Mouse (Mus musculus) G1E (cell line): ENCODE data around the gene Sphk2. TPM values are rescaled to one million over a fixed set of nuclear protein-coding genes. Genes with fewer than 3 reads are reported as not detected.
A peak's percentile ranks its signal among the peaks of the same experiment; 100 is the strongest.

Source experiments
- ATAC-seq: 2 replicates; pipeline ENCODE4 v1.8.0; 2016; ENCODE audit warnings: mild to moderate bottlenecking; ENCODE audit not compliant: insufficient number of reproducible peaks, poor library complexity, low FRiP score, severe bottlenecking; ENCODE audit errors: extremely low read depth
- DNase-seq: peaks from one replicate; pipeline ENCODE4 v3.0.0; 2012; ENCODE audit warnings: low spot score
- H3K27me3 ChIP-seq: 2 replicates; pipeline ENCODE4 v1.6.1; 2012; ENCODE audit warnings: mild to moderate bottlenecking, low read length, inconsistent platforms; ENCODE audit not compliant: insufficient read depth
- H3K36me3 ChIP-seq: replicated peaks from 2 replicates; pipeline ENCODE3; 2012; ENCODE audit warnings: mild to moderate bottlenecking, inconsistent platforms
- H3K4me1 ChIP-seq: 2 replicates; pipeline ENCODE4 v1.6.1; 2012; ENCODE audit warnings: low read depth, low read length, inconsistent platforms, mixed read lengths; ENCODE audit not compliant: insufficient read depth
- H3K4me3 ChIP-seq: 2 replicates; pipeline ENCODE4 v1.5.1; 2012; ENCODE audit warnings: low read depth, mild to moderate bottlenecking, inconsistent platforms, low read length, moderate library complexity, mixed read lengths
- H3K9me3 ChIP-seq: replicated peaks from 2 replicates; pipeline ENCODE4 v1.6.1; 2012; ENCODE audit warnings: inconsistent platforms
- CTCF ChIP-seq: IDR thresholded peaks from 2 replicates; pipeline ENCODE4 v1.5.1; 2012; ENCODE audit warnings: low read depth, low read length, inconsistent platforms, mixed read lengths
- GATA1 ChIP-seq: IDR thresholded peaks from 2 replicates; pipeline ENCODE4 v1.6.1; 2012; ENCODE audit warnings: borderline replicate concordance, low read length, inconsistent platforms, mixed read lengths
- GATA2 ChIP-seq: IDR thresholded peaks from 2 replicates; pipeline ENCODE4 v1.6.1; 2012; ENCODE audit warnings: low read depth, low read length, inconsistent platforms, borderline replicate concordance
- POLR2AphosphoS5 ChIP-seq: IDR thresholded peaks from 2 replicates; pipeline ENCODE4 v1.6.1; 2012; ENCODE audit warnings: low read depth, low read length, inconsistent platforms; ENCODE audit not compliant: insufficient replicate concordance
- TAL1 ChIP-seq: conservative IDR thresholded peaks from 2 replicates; pipeline ENCODE4 v1.6.1; 2012; ENCODE audit warnings: low read depth, low read length, inconsistent platforms, mixed read lengths
- polyA plus RNA-seq: library from polyadenylated mRNA; stranded (reverse); fragments of >175 nt; gene quantifications from 2 replicates; pipeline ENCODE4 v1.2.3, GENCODE M21; 2012
- total RNA-seq, 2 experiments: library from RNA; stranded (forward) in 1 of 2; stranded (reverse) in 1 of 2; fragments of 200-1000 nt in 1 of 2; fragments of >200 nt in 1 of 2; fragmentation: Nextera tagmentation in 1 of 2; gene quantifications; 2 replicates each; pipeline ENCODE4 v1.2.3; 2014 to 2017

Gene Sphk2
- total and polyA plus RNA-seq, 3 experiments, result 9.3 to 96.0 (median 21.4) TPM

- ATAC-seq (no peak), DNase-seq (no peak)
- TF ChIP-seq TAL1 (no peak), CTCF (no peak), GATA2 (no peak), POLR2AphosphoS5 (no peak), GATA1 (no peak)
- Histone ChIP-seq H3K4me3 (no peak overlapping the region), H3K36me3 (no peaks in the 10 kb centered on the region), H3K4me1 (peaks cover 15% of the 10 kb centered on the region), H3K9me3 (no peaks in the 10 kb centered on the region), H3K27me3 (peaks cover 27% of the 10 kb centered on the region)
Measured at GRCm38 (mm10) chr7:45741777-45742176, 24.0 kb upstream of the Sphk2 start.

- DNase-seq, result no peak
- H3K36me3 ChIP-seq, result no peaks in the 10 kb centered on the region
- H3K4me3 ChIP-seq, result no peak overlapping the region
- peaks cover 28% of the 10 kb centered on the region for H3K27me3 ChIP-seq
- peaks cover 15% of the 10 kb centered on the region for H3K4me1 ChIP-seq
- no peak for TF ChIP-seq GATA2
- TF ChIP-seq POLR2AphosphoS5, result no peak
- no peak for TF ChIP-seq TAL1
- no peak for TF ChIP-seq GATA1
- TF ChIP-seq CTCF, result no peak
- no peaks in the 10 kb centered on the region for H3K9me3 ChIP-seq
- no peak for ATAC-seq
Measured at GRCm38 (mm10) chr7:45741308-45741707, 23.5 kb upstream of the Sphk2 start.

GRCm38 (mm10) chr7:45739820-45740219 lies 22.0 kb upstream of the Sphk2 start:
- Histone ChIP-seq H3K4me3 (no peak overlapping the region), H3K27me3 (peaks cover 27% of the 10 kb centered on the region), H3K9me3 (no peaks in the 10 kb centered on the region), H3K4me1 (peaks cover 15% of the 10 kb centered on the region), H3K36me3 (no peaks in the 10 kb centered on the region)
- TF ChIP-seq GATA1, result no peak
- no peak for TF ChIP-seq GATA2
- TF ChIP-seq CTCF, result no peak
- no peak for TF ChIP-seq POLR2AphosphoS5
- TF ChIP-seq TAL1, result no peak
- DNase-seq (no peak), ATAC-seq (no peak)

GRCm38 (mm10) chr7:45739162-45739763 lies 21.5 kb upstream of the Sphk2 start:
- H3K27me3 ChIP-seq, result peaks cover 27% of the 10 kb centered on the region
- H3K36me3 ChIP-seq, result no peaks in the 10 kb centered on the region
- H3K4me3 ChIP-seq, result no peak overlapping the region
- no peaks in the 10 kb centered on the region for H3K9me3 ChIP-seq
- DNase-seq (peak; percentile 65), ATAC-seq (no peak)
- H3K4me1 ChIP-seq, result peaks cover 15% of the 10 kb centered on the region
- TF ChIP-seq GATA2 (no peak), GATA1 (no peak), POLR2AphosphoS5 (no peak), CTCF (no peak), TAL1 (no peak)

DNA sequence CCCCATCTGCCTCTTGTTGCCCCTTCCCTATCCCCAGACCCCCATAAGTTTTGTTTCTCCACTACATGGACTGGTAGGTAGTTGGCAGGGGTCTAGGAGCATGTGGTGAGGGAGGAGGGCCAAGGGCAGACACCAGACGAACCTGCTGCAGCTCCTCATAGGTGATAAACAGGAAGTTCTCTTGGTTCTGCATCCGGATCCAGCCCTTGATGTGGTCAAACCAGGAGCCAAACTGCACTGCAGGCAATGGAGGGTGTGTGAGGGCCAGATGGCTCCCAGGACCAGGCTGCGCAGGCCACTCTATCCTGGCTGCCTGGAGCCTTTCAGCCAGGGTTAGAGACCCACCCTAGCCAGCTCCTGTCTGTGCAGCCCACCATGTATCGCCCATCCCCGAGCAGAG lies 15.7 kb upstream of the Sphk2 start:
- DNase-seq, result no peak
- H3K4me3 ChIP-seq, result no peak overlapping the region
- H3K4me1 ChIP-seq, result peaks cover 29% of the 10 kb centered on the region
- no peak for ATAC-seq
- TF ChIP-seq CTCF (no peak), GATA2 (no peak), TAL1 (no peak), POLR2AphosphoS5 (no peak), GATA1 (no peak)
- peaks cover 19% of the 10 kb centered on the region for H3K27me3 ChIP-seq
- H3K36me3 ChIP-seq, result peaks cover 23% of the 10 kb centered on the region
- no peaks in the 10 kb centered on the region for H3K9me3 ChIP-seq

DNA sequence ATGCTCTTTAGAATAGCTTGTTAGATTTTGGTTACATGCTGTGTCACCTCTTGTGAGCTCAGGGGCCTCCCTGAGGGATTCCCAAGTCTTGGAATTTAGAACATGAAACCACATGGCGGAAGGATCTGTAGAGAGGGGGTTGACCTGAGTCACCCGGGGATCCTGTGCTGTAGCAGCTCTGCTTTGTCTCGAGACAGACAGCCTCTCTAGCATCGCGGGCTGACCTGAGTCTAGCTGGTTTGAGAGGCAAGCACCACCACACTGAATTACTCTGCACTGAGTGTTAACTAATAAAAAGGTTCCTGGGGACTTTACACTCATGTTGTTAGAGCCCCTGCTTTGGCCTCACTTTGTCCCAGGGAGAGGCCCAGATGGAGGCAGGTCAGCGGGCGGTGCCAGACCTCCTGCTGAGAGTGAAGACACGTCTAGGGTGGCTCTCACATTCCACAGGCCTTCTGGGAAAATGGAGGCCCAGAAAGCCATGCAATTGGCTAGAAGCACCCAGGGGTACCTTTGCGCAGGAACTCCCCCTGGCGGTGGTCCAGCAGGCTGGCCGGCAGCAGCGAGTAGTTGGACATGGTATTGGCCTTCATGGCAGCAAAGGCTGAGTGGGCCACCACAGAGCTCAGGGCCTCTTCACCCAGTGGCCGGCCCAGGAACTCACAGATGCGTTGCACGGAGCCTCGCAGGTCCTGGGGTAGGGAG lies 13.1 kb upstream of the Sphk2 start:
- Histone ChIP-seq H3K4me1 (peaks cover 41% of the 10 kb centered on the region), H3K27me3 (peaks cover 14% of the 10 kb centered on the region), H3K9me3 (no peaks in the 10 kb centered on the region), H3K4me3 (no peak overlapping the region), H3K36me3 (peaks cover 49% of the 10 kb centered on the region)
- ATAC-seq (no peak; the same call in 1 of the 2 replicates), DNase-seq (peak; percentile 72)
- TF ChIP-seq CTCF, result peak; percentile 77; the same call in 1 of the 2 replicates
- TF ChIP-seq TAL1, result no peak
